Mouse (Mus musculus) ES-Bruce4 (cell line): ENCODE measurements around the gene Sprr2d.

ENCODE experiments used
- CTCF ChIP-seq: IDR thresholded peaks from one replicate; pipeline ENCODE4 v1.8.1; 2011; ENCODE audit warnings: low read depth, low read length
- POLR2A ChIP-seq: IDR thresholded peaks from one replicate; pipeline ENCODE4 v1.8.1; 2011; ENCODE audit warnings: low read length; ENCODE audit not compliant: insufficient read depth

GRCm38 (mm10) chr3:92338840-92339239 lies at the start of gene Sprr2d:
- TF ChIP-seq POLR2A (no peak), CTCF (no peak)
